Mouse (Mus musculus): Measurements from ENCODE around the gene Zfp644. TPM values are rescaled to one million over a fixed set of nuclear protein-coding genes. Genes with fewer than 3 reads are reported as not detected.

Zfp644 gene
- polyA plus RNA-seq, 1 experiment from 2014 or later: 57.1 TPM

DNA sequence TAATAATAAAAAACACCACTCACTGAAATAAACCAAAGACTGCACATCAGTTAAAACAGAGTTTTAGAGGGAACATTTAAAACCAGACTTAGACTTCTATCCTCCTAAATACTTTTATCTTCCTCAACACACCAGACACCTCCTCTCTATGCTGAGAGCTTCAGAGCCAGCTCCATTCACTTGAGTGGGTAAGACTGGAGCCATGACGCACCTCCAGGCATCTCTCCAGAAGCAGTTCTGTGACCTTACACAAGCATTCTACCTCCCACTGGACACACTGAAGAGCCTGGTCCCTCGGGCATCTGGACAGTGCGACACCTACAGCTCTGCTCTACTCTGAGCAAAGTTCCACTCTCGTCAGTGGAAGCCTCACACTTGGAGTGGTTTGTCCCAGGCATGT is 73.8 kb downstream of the Zfp644 start:
- Histone ChIP-seq H3K4me1 (no peaks in the 10 kb centered on the region), H3K4me2 (replicated peaks) (no peak overlapping the region), H3K9me3 (replicated peaks) (no peaks in the 10 kb centered on the region), H3K36me3 (peaks cover 38% of the 10 kb centered on the region), H3K9ac (no peak overlapping the region), H3K27me3 (no peaks in the 10 kb centered on the region), H3K27ac (replicated peaks) (no peak overlapping the region), H3K4me3 (replicated peaks) (no peak overlapping the region)
- no peak for ATAC-seq (ENCODE audit: insufficient number of reproducible peaks, low FRiP score, low TSS enrichment, low read depth)
- 88% methylated on average over 4 of the region's 4 CpGs for WGBS

DNA sequence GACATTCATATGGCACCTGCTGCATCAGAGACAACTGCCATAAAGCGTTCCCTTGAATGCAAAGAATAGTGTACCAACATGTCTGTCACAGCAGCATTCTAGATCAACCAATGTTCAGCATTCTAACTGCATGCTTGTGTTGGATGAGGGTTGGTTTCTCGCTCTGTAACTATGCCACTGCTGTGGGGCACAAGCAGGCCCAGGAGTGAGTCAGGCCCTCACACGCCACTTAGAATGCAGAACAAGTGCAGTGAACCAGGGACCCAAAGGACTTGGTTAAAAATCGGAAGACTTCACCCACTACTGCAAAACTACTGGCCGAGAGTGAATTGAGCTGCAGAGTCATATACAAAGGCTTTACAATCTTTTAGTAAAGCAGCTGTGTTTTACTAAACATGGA is 74.9 kb downstream of the Zfp644 start:
- Histone ChIP-seq H3K9me3 (replicated peaks) (no peaks in the 10 kb centered on the region), H3K36me3 (peaks cover 42% of the 10 kb centered on the region), H3K27ac (replicated peaks) (no peak overlapping the region), H3K4me2 (replicated peaks) (no peak overlapping the region), H3K9ac (no peak overlapping the region), H3K27me3 (no peaks in the 10 kb centered on the region), H3K4me3 (replicated peaks) (no peak overlapping the region), H3K4me1 (no peaks in the 10 kb centered on the region)
- WGBS: 90% methylated on average over 5 of the region's 5 CpGs
- no peak for ATAC-seq (ENCODE audit: insufficient number of reproducible peaks, low FRiP score, low TSS enrichment, low read depth)

DNA sequence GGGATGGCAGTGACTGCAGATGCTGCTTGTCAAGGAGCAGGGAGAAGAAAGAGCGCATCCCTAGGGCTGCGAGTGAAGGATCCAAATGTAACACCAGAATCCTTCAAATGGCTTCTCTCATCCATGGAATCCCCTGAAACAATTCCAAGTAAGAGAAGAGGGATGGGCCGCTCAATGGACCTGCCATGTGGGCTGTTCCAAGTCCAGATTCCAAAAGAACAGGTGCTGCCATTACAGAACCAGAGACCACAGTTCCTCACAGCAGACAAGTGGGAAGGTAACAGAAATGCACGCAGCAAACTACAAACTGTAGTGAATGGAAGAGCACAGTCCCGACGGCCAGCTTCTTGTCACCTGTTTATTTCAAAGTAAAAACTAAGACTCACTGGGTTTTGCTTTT is 76.6 kb downstream of the Zfp644 start:
- Histone ChIP-seq H3K4me3 (replicated peaks) (no peak overlapping the region), H3K9ac (no peak overlapping the region), H3K4me2 (replicated peaks) (no peak overlapping the region), H3K36me3 (peaks cover 35% of the 10 kb centered on the region), H3K27me3 (no peaks in the 10 kb centered on the region), H3K4me1 (no peaks in the 10 kb centered on the region), H3K9me3 (replicated peaks) (no peaks in the 10 kb centered on the region), H3K27ac (replicated peaks) (no peak overlapping the region)
- 94% methylated on average over 6 of the region's 6 CpGs for WGBS
- ATAC-seq (ENCODE audit: insufficient number of reproducible peaks, low FRiP score, low TSS enrichment, low read depth): no peak

DNA sequence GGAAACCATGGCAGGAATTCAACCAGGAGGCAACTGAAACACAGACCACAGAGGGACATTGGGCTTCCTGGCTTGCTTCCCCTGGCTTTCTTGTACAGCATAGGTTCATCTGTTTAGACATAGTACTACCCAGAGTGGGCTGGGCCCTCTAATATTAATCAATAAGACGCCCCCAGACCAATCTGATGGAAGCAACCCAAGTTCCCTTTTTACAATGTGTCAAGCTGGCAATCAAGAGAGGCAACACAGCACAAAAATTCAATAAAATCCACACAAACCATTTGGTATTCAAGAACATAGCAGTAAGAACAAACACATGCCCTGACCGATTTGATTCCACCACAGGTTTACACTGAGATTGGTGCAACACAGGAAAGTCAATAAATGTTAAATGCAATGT is 82.1 kb downstream of the Zfp644 start:
- Histone ChIP-seq H3K27ac (replicated peaks) (no peak overlapping the region), H3K27me3 (no peaks in the 10 kb centered on the region), H3K4me1 (no peaks in the 10 kb centered on the region)

DNA sequence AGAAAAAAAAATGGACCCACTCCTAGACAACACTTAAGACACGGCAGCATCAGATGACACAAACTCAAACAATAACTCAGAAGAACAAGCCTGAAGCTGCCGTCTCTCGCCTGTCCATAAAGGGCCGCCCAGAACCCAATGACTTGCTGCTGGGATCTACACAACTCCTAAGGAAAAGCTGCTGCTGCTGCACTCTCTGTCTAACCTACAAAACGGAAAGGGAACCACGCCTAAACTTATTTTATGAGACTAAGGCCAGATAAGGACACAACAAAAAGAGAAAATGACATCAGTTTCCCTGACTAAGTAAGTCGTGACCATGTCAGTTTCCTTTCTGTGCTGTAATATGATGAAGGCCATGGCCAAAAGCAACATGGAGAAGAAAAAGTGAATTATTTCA is 82.5 kb downstream of the Zfp644 start:
- H3K9ac ChIP-seq: no peak overlapping the region
- no peak for ATAC-seq (ENCODE audit: insufficient number of reproducible peaks, low FRiP score, low TSS enrichment, low read depth)
- H3K27ac ChIP-seq (replicated peaks): no peak overlapping the region
- H3K4me3 ChIP-seq (replicated peaks): no peak overlapping the region
- no peaks in the 10 kb centered on the region for H3K27me3 ChIP-seq
- H3K36me3 ChIP-seq: peaks cover 17% of the 10 kb centered on the region; the same call in 1 of the 2 replicates
- H3K4me2 ChIP-seq (replicated peaks): no peak overlapping the region
- no peaks in the 10 kb centered on the region for H3K9me3 ChIP-seq (replicated peaks)
- WGBS: 75% methylated on average over 7 of the region's 7 CpGs
- H3K4me1 ChIP-seq: no peaks in the 10 kb centered on the region

More for the DNA sequence above, 82.1 kb downstream of the Zfp644 start:
- Histone ChIP-seq H3K9me3 (replicated peaks) (no peaks in the 10 kb centered on the region), H3K9ac (no peak overlapping the region), H3K36me3 (peaks cover 17% of the 10 kb centered on the region; the same call in 1 of the 2 replicates), H3K4me2 (replicated peaks) (no peak overlapping the region), H3K4me3 (replicated peaks) (no peak overlapping the region)
- 92% methylated on average over 2 of the region's 2 CpGs for WGBS
- no peak for ATAC-seq (ENCODE audit: insufficient number of reproducible peaks, low FRiP score, low TSS enrichment, low read depth)

DNA sequence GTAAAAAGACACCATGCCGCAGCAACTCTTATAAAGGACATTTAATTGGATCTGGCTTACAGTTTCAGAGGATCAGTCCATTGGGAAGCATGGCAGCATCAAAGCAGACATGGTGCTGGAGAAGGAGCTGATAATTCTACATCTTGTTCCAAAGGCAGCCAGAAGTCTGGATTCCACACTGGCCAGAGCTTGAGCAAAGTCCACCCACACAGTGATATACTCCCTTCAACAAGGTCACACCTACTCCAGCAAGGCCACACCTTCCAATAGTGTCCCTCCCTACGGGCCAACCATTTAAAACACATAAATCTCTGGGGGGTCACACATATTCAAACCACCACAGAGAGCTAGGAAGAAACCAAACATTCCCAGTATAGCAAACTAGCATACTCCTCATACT is 84.9 kb downstream of the Zfp644 start:
- no peaks in the 10 kb centered on the region for H3K4me1 ChIP-seq
- H3K36me3 ChIP-seq: peaks cover 19% of the 10 kb centered on the region; the same call in 1 of the 2 replicates
- no peak overlapping the region for H3K27ac ChIP-seq (replicated peaks)
- H3K9ac ChIP-seq: no peak overlapping the region
- H3K27me3 ChIP-seq: no peaks in the 10 kb centered on the region
- ATAC-seq (ENCODE audit: insufficient number of reproducible peaks, low FRiP score, low TSS enrichment, low read depth): no peak
- H3K4me3 ChIP-seq (replicated peaks): no peak overlapping the region
- 95% methylated on average over 2 of the region's 2 CpGs for WGBS
- H3K9me3 ChIP-seq (replicated peaks): no peaks in the 10 kb centered on the region
- no peak overlapping the region for H3K4me2 ChIP-seq (replicated peaks)

DNA sequence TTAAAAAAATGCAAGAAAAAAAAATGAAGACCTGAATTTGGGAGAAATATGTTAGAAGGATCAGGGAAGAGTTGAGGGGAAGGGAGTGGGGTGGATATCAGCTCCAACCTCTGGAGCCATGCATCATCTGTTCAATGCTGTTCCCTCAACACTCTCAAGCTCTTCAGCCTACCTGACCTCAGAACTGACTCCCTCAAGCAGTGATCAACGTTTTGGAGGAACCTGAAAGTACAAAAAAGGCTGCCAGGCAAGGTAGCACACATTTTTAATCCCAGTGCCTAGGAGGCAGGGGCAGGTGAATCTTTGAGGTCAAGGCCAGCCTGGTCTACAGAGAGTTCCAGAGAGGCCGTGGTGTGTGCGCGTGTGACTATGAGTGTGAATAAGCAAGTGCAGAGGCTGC is 88.3 kb downstream of the Zfp644 start, which contains the start of gene Gm17304:
Gene Gm17304, plus strand, starts transcription at position 301 of the 400 bp plus-strand sequence.
- Histone ChIP-seq H3K4me2 (replicated peaks) (no peak within 1 kb of the TSS), H3K36me3 (peaks cover 19% of the 10 kb centered on the region; the same call in 1 of the 2 replicates), H3K9me3 (replicated peaks) (no peaks in the 10 kb centered on the region), H3K27me3 (no peaks in the 10 kb centered on the region), H3K4me1 (no peaks in the 10 kb centered on the region), H3K9ac (no peak within 1 kb of the TSS), H3K4me3 (replicated peaks) (no peak within 1 kb of the TSS), H3K27ac (replicated peaks) (no peak within 1 kb of the TSS)
- WGBS: 89% methylated on average over 4 of the region's 4 CpGs
- ATAC-seq (ENCODE audit: insufficient number of reproducible peaks, low FRiP score, low TSS enrichment, low read depth): no peak

DNA sequence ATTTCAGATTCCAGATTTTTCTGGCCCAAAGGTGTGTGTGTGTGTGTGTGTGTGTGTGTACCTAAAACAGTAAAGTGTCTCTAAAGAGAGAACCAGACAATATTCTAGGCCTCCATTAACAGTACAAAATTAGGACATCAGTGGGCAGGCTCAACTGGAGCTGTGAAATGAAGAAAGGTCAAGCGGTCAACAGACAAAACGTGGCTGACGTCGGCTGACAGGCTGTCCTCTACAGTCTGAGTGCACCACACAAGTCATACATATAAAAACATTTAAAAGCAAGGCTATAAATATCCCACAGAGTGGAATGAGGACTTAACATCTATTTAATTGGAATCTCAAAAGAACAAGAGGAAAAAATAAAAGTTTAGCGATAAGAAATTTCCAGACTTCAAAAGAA is 90.0 kb downstream of the Zfp644 start:
- 77% methylated on average over 5 of the region's 5 CpGs for WGBS
- Histone ChIP-seq H3K4me3 (replicated peaks) (no peak overlapping the region), H3K27ac (replicated peaks) (no peak overlapping the region), H3K9me3 (replicated peaks) (no peaks in the 10 kb centered on the region), H3K4me1 (no peaks in the 10 kb centered on the region), H3K36me3 (peaks cover 16% of the 10 kb centered on the region; the same call in 1 of the 2 replicates), H3K27me3 (no peaks in the 10 kb centered on the region), H3K4me2 (replicated peaks) (no peak overlapping the region), H3K9ac (no peak overlapping the region)
- ATAC-seq (ENCODE audit: insufficient number of reproducible peaks, low FRiP score, low TSS enrichment, low read depth): no peak

DNA sequence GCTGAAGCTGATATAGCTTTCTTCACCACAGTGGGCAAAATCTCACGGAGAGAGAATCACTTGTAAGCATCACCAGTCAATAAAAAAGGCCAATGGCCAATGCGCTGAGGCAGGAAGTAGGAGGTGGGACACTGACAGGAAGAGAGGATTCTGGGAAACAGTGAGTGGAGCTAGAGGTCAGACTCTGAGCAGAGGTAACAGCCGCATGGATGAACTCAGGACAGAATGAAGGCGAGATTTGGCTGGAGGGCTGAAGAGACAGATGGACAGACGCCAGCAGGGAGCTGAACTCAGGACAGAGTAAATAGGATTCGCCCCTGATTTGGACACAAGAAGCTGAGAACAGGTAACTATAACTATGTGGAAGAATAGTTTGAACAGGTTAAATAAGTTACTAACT is 92.0 kb downstream of the Zfp644 start:
- no peak overlapping the region for H3K4me3 ChIP-seq (replicated peaks)
- no peaks in the 10 kb centered on the region for H3K4me1 ChIP-seq
- peaks cover 7% of the 10 kb centered on the region; the same call in 1 of the 2 replicates for H3K36me3 ChIP-seq
- no peak overlapping the region for H3K4me2 ChIP-seq (replicated peaks)
- 86% methylated on average over 6 of the region's 6 CpGs for WGBS
- no peaks in the 10 kb centered on the region for H3K9me3 ChIP-seq (replicated peaks)
- no peak overlapping the region for H3K27ac ChIP-seq (replicated peaks)
- H3K9ac ChIP-seq: no peak overlapping the region
- H3K27me3 ChIP-seq: no peaks in the 10 kb centered on the region
- ATAC-seq (ENCODE audit: insufficient number of reproducible peaks, low FRiP score, low TSS enrichment, low read depth): no peak

DNA sequence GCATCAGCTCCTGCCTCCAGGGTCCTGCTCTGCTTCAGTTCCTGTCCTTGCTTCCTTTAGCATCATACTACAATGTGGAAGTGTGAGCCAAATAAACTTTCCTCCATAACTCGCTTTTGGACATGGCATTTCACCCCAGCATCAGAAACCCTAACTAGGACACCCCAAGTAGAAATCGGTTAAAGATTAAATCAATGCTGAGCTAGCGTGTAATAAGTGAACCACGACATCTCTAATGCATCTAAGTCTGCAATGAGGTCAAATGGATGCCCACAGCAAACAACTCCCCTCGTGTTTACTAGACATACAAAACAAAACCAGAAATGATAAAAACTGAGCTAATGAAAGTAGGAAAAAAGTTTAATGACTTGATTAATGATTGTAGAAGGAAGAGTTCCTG is 92.7 kb downstream of the Zfp644 start:
- WGBS: 89% methylated on average over 5 of the region's 5 CpGs
- H3K27ac ChIP-seq (replicated peaks): no peak overlapping the region
- H3K4me1 ChIP-seq: no peaks in the 10 kb centered on the region
- H3K4me3 ChIP-seq (replicated peaks): no peak overlapping the region
- H3K27me3 ChIP-seq: no peaks in the 10 kb centered on the region
- no peak for ATAC-seq (ENCODE audit: insufficient number of reproducible peaks, low FRiP score, low TSS enrichment, low read depth)
- H3K4me2 ChIP-seq (replicated peaks): no peak overlapping the region
- H3K36me3 ChIP-seq: peaks cover 7% of the 10 kb centered on the region; the same call in 1 of the 2 replicates
- no peak overlapping the region for H3K9ac ChIP-seq
- H3K9me3 ChIP-seq (replicated peaks): no peaks in the 10 kb centered on the region

DNA sequence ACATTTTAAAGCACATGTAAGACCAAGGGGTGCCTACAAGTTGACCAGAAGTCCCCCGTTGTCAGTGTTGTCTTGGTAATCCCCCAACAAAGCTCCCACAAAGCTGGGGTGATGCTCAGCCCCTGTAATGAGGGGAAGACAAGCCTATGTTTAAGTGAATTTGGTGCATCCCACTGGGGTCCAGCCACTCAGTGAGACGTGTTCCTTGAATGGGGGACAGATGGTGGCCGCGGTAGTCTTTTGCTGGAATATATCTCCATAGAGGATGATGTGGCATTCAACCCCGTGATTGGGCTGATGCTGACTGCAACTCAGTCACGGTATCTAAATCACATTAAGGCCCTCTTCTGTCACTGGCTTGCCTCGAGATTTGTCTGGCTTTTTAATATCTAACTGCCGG is 97.6 kb downstream of the Zfp644 start:
- WGBS: 72% methylated on average over 8 of the region's 8 CpGs
- Histone ChIP-seq H3K4me3 (replicated peaks) (no peak overlapping the region), H3K27me3 (no peaks in the 10 kb centered on the region), H3K27ac (replicated peaks) (no peak overlapping the region), H3K9ac (no peak overlapping the region), H3K36me3 (no peaks in the 10 kb centered on the region), H3K4me1 (no peaks in the 10 kb centered on the region), H3K9me3 (replicated peaks) (no peaks in the 10 kb centered on the region), H3K4me2 (replicated peaks) (no peak overlapping the region)
- ATAC-seq (ENCODE audit: insufficient number of reproducible peaks, low FRiP score, low TSS enrichment, low read depth): no peak

DNA sequence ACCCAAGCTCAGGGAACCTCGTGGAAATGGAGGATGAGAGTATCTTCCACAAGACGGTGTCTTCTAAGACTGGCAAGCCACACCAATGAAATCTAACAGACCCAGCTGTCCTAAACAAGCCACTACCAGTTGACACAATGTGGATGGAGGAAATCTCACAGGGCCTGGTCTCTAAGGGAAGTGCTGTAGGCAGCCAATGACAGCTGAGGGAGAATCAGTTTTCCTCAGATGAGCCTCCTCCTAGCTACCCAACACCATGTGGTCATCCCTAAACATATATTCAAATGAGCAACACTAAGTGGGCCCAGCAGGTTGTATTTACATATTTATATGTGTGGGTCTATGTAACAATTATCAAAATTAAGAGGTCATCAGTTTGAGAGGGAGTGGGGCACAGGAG is 99.6 kb downstream of the Zfp644 start:
- H3K36me3 ChIP-seq: no peaks in the 10 kb centered on the region
- no peak overlapping the region for H3K4me2 ChIP-seq (replicated peaks)
- H3K27ac ChIP-seq (replicated peaks): no peak overlapping the region
- no peaks in the 10 kb centered on the region for H3K27me3 ChIP-seq
- no peak overlapping the region for H3K4me3 ChIP-seq (replicated peaks)
- no peaks in the 10 kb centered on the region for H3K4me1 ChIP-seq
- 89% methylated on average over 2 of the region's 2 CpGs for WGBS
- H3K9me3 ChIP-seq (replicated peaks): no peaks in the 10 kb centered on the region
- ATAC-seq (ENCODE audit: insufficient number of reproducible peaks, low FRiP score, low TSS enrichment, low read depth): no peak
- no peak overlapping the region for H3K9ac ChIP-seq
